Mouse (Mus musculus): ENCODE results near the gene Uso1.

- TF ChIP-seq CTCF (IDR thresholded peaks at IDR 0.05; ENCODE audit: low read depth) (no peak), EP300 (IDR thresholded peaks at IDR 0.05; ENCODE audit: low read depth) (no peak)
Observed at GRCm38 (mm10) chr5:92101601-92102000, 36.1 kb upstream of the Uso1 start.
